Mouse (Mus musculus) urinary bladder, postnatal 4 days (tissue): ENCODE results near the gene Rxfp4.

Source experiments
- DNase-seq, 2 experiments: peaks; one replicate each; pipeline ENCODE4 v3.0.0; 2021 to 2022; ENCODE audit warnings: low spot score in 2 of 2

Gene Rxfp4

GRCm38 (mm10) chr3:88652846-88653515 is at the start of gene Rxfp4:
Gene Rxfp4, minus strand, starts transcription at chr3:88653142.
- no peak for DNase-seq

- DNase-seq = no peak
Measured at GRCm38 (mm10) chr3:88701222-88701621, 48.3 kb upstream of the Rxfp4 start.

GRCm38 (mm10) chr3:88700247-88700646 is 47.3 kb upstream of the Rxfp4 start:
- no peak for DNase-seq

GRCm38 (mm10) chr3:88698834-88699233 is 45.9 kb upstream of the Rxfp4 start:
- DNase-seq = no peak

GRCm38 (mm10) chr3:88698051-88698450 is 45.1 kb upstream of the Rxfp4 start:
- DNase-seq = no peak

GRCm38 (mm10) chr3:88695545-88695944 is 42.6 kb upstream of the Rxfp4 start:
- no peak for DNase-seq

- no peak for DNase-seq
Measured at GRCm38 (mm10) chr3:88689079-88689478, 36.1 kb upstream of the Rxfp4 start.

GRCm38 (mm10) chr3:88686734-88687611 is 34.0 kb upstream of the Rxfp4 start:
- DNase-seq = no peak

GRCm38 (mm10) chr3:88685958-88686451 is 33.1 kb upstream of the Rxfp4 start:
- peak in 1 of 2 experiments; percentile 63 for DNase-seq

GRCm38 (mm10) chr3:88684980-88685941 is 32.3 kb upstream of the Rxfp4 start, which contains the start of gene Khdc4:
Gene Khdc4, plus strand, starts transcription at chr3:88685803.
- peak; percentile 95 to 97 for DNase-seq

GRCm38 (mm10) chr3:88684236-88684979 is 31.5 kb upstream of the Rxfp4 start:
- no peak for DNase-seq

- no peak for DNase-seq
Measured at GRCm38 (mm10) chr3:88683814-88684213, 30.9 kb upstream of the Rxfp4 start.

GRCm38 (mm10) chr3:88677399-88677798 is 24.5 kb upstream of the Rxfp4 start:
- DNase-seq = peak; percentile 64 to 74

GRCm38 (mm10) chr3:88664095-88664494 is 11.2 kb upstream of the Rxfp4 start:
- DNase-seq = no peak

GRCm38 (mm10) chr3:88659798-88660197 is 6.9 kb upstream of the Rxfp4 start:
- DNase-seq = no peak

GRCm38 (mm10) chr3:88658441-88659127 is 5.6 kb upstream of the Rxfp4 start:
- DNase-seq = peak in 1 of 2 experiments; percentile 20

GRCm38 (mm10) chr3:88655619-88656018 is 2.7 kb upstream of the Rxfp4 start:
- DNase-seq = no peak

GRCm38 (mm10) chr3:88654621-88655020 is 1.7 kb upstream of the Rxfp4 start:
- DNase-seq = no peak

- DNase-seq = no peak
Measured at GRCm38 (mm10) chr3:88653516-88654370, 801 bp upstream of the Rxfp4 start.
